Mouse (Mus musculus) ES-Bruce4 (cell line): ENCODE results near the gene Plpp3. TPM values are rescaled to one million over a fixed set of nuclear protein-coding genes. Genes with fewer than 3 reads are reported as not detected.
A peak's percentile ranks its signal among the peaks of the same experiment; 100 is the strongest.

Experiments
- H3K27ac ChIP-seq: 2 replicates; pipeline ENCODE4 v1.5.1; 2012; ENCODE audit warnings: low read length, inconsistent platforms; ENCODE audit not compliant: insufficient read depth
- H3K27me3 ChIP-seq: 2 replicates; pipeline ENCODE4 v1.6.1; 2012; ENCODE audit warnings: mild to moderate bottlenecking, low read length, inconsistent platforms; ENCODE audit not compliant: control insufficient read depth, poor library complexity, insufficient read depth, severe bottlenecking
- H3K36me3 ChIP-seq: 2 replicates; pipeline ENCODE4 v1.6.1; 2012; ENCODE audit warnings: inconsistent platforms, mild to moderate bottlenecking, low read length, moderate library complexity; ENCODE audit not compliant: control insufficient read depth, poor library complexity, insufficient read depth, severe bottlenecking
- H3K4me1 ChIP-seq: one replicate; pipeline ENCODE4 v1.8.1; 2011; ENCODE audit warnings: low read length; ENCODE audit not compliant: control insufficient read depth, insufficient read depth
- H3K4me3 ChIP-seq: 2 replicates; pipeline ENCODE4 v1.5.1; 2011; ENCODE audit warnings: low read depth, mild to moderate bottlenecking, low read length
- H3K9ac ChIP-seq: 2 replicates; pipeline ENCODE4 v1.6.1; 2012; ENCODE audit warnings: low read depth, mild to moderate bottlenecking, inconsistent platforms; ENCODE audit not compliant: poor library complexity, severe bottlenecking
- H3K9me3 ChIP-seq: replicated peaks from 2 replicates; pipeline ENCODE4 v1.6.1; 2012; ENCODE audit warnings: mild to moderate bottlenecking, low read length, inconsistent platforms; ENCODE audit not compliant: control insufficient read depth, poor library complexity, insufficient read depth, severe bottlenecking
- CTCF ChIP-seq: IDR thresholded peaks from one replicate; pipeline ENCODE4 v1.8.1; 2011; ENCODE audit warnings: low read depth, low read length
- EP300 ChIP-seq: IDR thresholded peaks from 2 replicates; pipeline ENCODE4 v1.6.1; 2011; ENCODE audit warnings: low read depth, low read length; ENCODE audit not compliant: insufficient read depth
- POLR2A ChIP-seq: IDR thresholded peaks from one replicate; pipeline ENCODE4 v1.8.1; 2011; ENCODE audit warnings: low read length; ENCODE audit not compliant: insufficient read depth
- polyA plus RNA-seq: library from polyadenylated mRNA; stranded (reverse); fragments of >200 nt; gene quantifications from 2 replicates; pipeline ENCODE4 v1.2.4, GENCODE M21; 2011; ENCODE audit warnings: low read depth; ENCODE audit not compliant: missing spikeins, insufficient read depth, insufficient read length

The Plpp3 gene
- 16.1 and 17.5 TPM in 2 replicates for polyA plus RNA-seq

- Histone ChIP-seq H3K36me3 (peaks cover 12% of the 10 kb centered on the region), H3K9me3 (no peaks in the 10 kb centered on the region), H3K4me3 (peak within 1 kb of the TSS; percentile 91), H3K4me1 (peaks cover 2% of the 10 kb centered on the region), H3K27me3 (no peaks in the 10 kb centered on the region), H3K27ac (peak within 1 kb of the TSS; percentile 39), H3K9ac (peak within 1 kb of the TSS; percentile 93)
- TF ChIP-seq EP300 (0 out of 2 replicates have a peak, but pooled peaks have one; percentile 29), CTCF (no peak)
Observed at GRCm38 (mm10) chr4:105157276-105158168, at the start of gene Plpp3. TSS of gene Plpp3 (plus strand) at chr4:105157347.

- Histone ChIP-seq H3K36me3 (no peaks in the 10 kb centered on the region), H3K9me3 (no peaks in the 10 kb centered on the region), H3K9ac (no peak overlapping the region), H3K27me3 (peaks cover 4% of the 10 kb centered on the region; the same call in 1 of the 2 replicates), H3K27ac (no peak overlapping the region), H3K4me1 (no peaks in the 10 kb centered on the region), H3K4me3 (no peak overlapping the region)
- TF ChIP-seq POLR2A = no peak
- no peak for TF ChIP-seq CTCF
- TF ChIP-seq EP300 = no peak
Observed at GRCm38 (mm10) chr4:105107943-105108640, 49.1 kb upstream of the Plpp3 start.

- Histone ChIP-seq H3K36me3 (no peaks in the 10 kb centered on the region), H3K27ac (no peak overlapping the region), H3K4me1 (no peaks in the 10 kb centered on the region), H3K27me3 (peaks cover 4% of the 10 kb centered on the region; the same call in 1 of the 2 replicates), H3K4me3 (peak overlapping the region; percentile 59), H3K9ac (no peak overlapping the region), H3K9me3 (no peaks in the 10 kb centered on the region)
- TF ChIP-seq EP300 (no peak), CTCF (no peak), POLR2A (no peak)
Observed at GRCm38 (mm10) chr4:105108641-105109198, 48.4 kb upstream of the Plpp3 start.

GRCm38 (mm10) chr4:105109199-105109989 lies 47.8 kb upstream of the Plpp3 start, which contains the start of gene Prkaa2:
TSS of gene Prkaa2 (minus strand) at chr4:105109890.
- no peaks in the 10 kb centered on the region for H3K9me3 ChIP-seq
- H3K27me3 ChIP-seq = peaks cover 4% of the 10 kb centered on the region; the same call in 1 of the 2 replicates
- H3K27ac ChIP-seq = no peak within 1 kb of the TSS
- peak within 1 kb of the TSS; percentile 79 for H3K9ac ChIP-seq
- peak within 1 kb of the TSS; percentile 78 for H3K4me3 ChIP-seq
- no peak for TF ChIP-seq POLR2A
- TF ChIP-seq CTCF = no peak
- H3K4me1 ChIP-seq = no peaks in the 10 kb centered on the region
- H3K36me3 ChIP-seq = no peaks in the 10 kb centered on the region

GRCm38 (mm10) chr4:105109990-105110683 lies 47.0 kb upstream of the Plpp3 start:
- H3K9me3 ChIP-seq = no peaks in the 10 kb centered on the region
- peaks cover 4% of the 10 kb centered on the region; the same call in 1 of the 2 replicates for H3K27me3 ChIP-seq
- peak overlapping the region; percentile 79 for H3K9ac ChIP-seq
- TF ChIP-seq EP300 (no peak), POLR2A (no peak), CTCF (no peak)
- no peaks in the 10 kb centered on the region for H3K36me3 ChIP-seq
- H3K4me3 ChIP-seq = peak overlapping the region; percentile 78
- H3K4me1 ChIP-seq = no peaks in the 10 kb centered on the region
- no peak overlapping the region for H3K27ac ChIP-seq
